Mouse (Mus musculus): ENCODE measurements around the gene Nckap5. TPM values are rescaled to one million over a fixed set of nuclear protein-coding genes. Genes with fewer than 3 reads are reported as not detected.

The Nckap5 gene
- polyA plus RNA-seq, 1 experiment from 2014 or later, result 4.8 TPM

DNA sequence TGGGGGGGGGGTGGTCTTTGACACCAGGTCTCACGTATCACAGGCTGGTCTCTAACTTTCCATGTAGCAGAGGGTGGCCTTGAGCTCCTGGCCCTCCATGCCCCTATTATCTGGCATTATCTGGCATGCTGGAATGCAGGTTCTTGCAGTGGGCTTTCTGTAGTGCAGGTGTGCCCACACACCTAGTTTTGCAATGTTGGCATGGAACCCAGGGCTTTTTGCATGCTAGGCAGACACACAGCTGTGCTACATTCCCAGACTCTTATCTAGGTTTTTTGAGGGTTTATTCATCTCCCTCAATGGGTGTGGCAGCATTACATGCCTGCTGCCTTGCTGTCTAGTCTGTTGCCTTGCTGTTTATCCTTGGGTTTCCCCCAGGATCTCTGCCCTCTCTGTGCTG is 151.3 kb downstream of the Nckap5 start:
- Histone ChIP-seq H3K36me3 (ENCODE audit: control insufficient read depth, insufficient read depth, low read length) (no peaks in the 10 kb centered on the region), H3K9me3 (ENCODE audit: control insufficient read depth, low read depth, low read length) (no peaks in the 10 kb centered on the region), H3K4me1 (ENCODE audit: control insufficient read depth, insufficient read depth, low read length) (0 out of 2 replicates have a peak, but pooled peaks cover 5% of the 10 kb centered on the region), H3K4me2 (replicated peaks; ENCODE audit: low read depth, low read length) (no peak overlapping the region), H3K9ac (replicated peaks; ENCODE audit: low read depth, low read length) (no peak overlapping the region), H3K27ac (ENCODE audit: low read length) (no peak overlapping the region), H3K27me3 (ENCODE audit: control insufficient read depth, insufficient read depth, low read length) (no peaks in the 10 kb centered on the region), H3K4me3 (ENCODE audit: low read depth, low read length) (no peak overlapping the region)
- ATAC-seq (ENCODE audit: insufficient number of reproducible peaks, insufficient read depth, low FRiP score, low read depth), result no peak
- 85% methylated on average over 1 of the region's 1 CpGs for WGBS

DNA sequence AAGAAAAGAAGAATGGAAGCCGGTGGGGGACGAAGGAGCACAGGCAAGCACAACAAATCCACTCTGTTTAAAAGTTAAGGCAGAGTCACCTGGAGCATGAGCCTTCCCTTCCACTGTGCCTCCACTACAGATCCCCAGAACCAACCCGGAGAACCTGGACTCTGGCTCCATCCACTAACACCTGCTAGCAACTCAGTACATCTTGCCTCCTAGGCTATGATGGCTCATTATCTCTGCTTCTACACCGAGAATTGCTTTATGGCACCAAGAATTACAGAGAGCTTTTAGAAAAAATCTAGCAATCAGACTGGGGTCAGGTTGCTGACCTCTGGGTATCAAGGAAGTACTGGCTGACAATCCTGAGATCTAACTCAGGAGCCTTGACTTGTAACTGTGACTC is 153.3 kb downstream of the Nckap5 start:
- 35% methylated on average over 4 of the region's 4 CpGs for WGBS
- H3K27me3 ChIP-seq (ENCODE audit: control insufficient read depth, insufficient read depth, low read length), result no peaks in the 10 kb centered on the region
- no peak overlapping the region for H3K4me3 ChIP-seq (ENCODE audit: low read depth, low read length)
- no peak overlapping the region for H3K9ac ChIP-seq (replicated peaks; ENCODE audit: low read depth, low read length)
- no peaks in the 10 kb centered on the region for H3K9me3 ChIP-seq (ENCODE audit: control insufficient read depth, low read depth, low read length)
- H3K36me3 ChIP-seq (ENCODE audit: control insufficient read depth, insufficient read depth, low read length), result no peaks in the 10 kb centered on the region
- no peak overlapping the region for H3K27ac ChIP-seq (ENCODE audit: low read length)
- no peaks in the 10 kb centered on the region for H3K4me1 ChIP-seq (ENCODE audit: control insufficient read depth, insufficient read depth, low read length)
- H3K4me2 ChIP-seq (replicated peaks; ENCODE audit: low read depth, low read length), result no peak overlapping the region
- no peak for ATAC-seq (ENCODE audit: insufficient number of reproducible peaks, insufficient read depth, low FRiP score, low read depth)

DNA sequence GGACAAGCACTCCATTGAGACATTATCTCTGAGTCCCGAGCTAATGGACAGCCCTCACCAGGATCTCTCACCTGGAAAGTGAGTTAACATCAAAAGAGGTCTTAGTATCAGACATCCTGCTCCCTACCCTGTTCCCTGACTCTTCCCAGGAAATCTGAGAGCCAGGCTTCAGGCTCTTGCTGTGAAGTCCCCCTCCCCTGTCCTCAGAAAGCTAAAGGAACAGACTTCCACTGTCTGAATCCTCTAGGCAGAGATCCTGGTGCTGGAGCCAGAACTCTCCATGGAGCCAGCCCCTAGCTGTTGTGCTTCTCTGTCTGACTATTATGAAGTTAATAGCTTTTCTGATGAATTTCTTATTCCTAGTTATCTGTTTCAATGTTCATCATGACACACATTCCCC is 153.8 kb downstream of the Nckap5 start:
- no peaks in the 10 kb centered on the region for H3K27me3 ChIP-seq (ENCODE audit: control insufficient read depth, insufficient read depth, low read length)
- H3K9me3 ChIP-seq (ENCODE audit: control insufficient read depth, low read depth, low read length), result no peaks in the 10 kb centered on the region
- no peaks in the 10 kb centered on the region for H3K36me3 ChIP-seq (ENCODE audit: control insufficient read depth, insufficient read depth, low read length)
- ATAC-seq (ENCODE audit: insufficient number of reproducible peaks, insufficient read depth, low FRiP score, low read depth), result no peak
- WGBS, result 11% methylated on average over 1 of the region's 1 CpGs
- H3K4me3 ChIP-seq (ENCODE audit: low read depth, low read length), result no peak overlapping the region
- no peak overlapping the region for H3K4me2 ChIP-seq (replicated peaks; ENCODE audit: low read depth, low read length)
- H3K27ac ChIP-seq (ENCODE audit: low read length), result no peak overlapping the region
- no peaks in the 10 kb centered on the region for H3K4me1 ChIP-seq (ENCODE audit: control insufficient read depth, insufficient read depth, low read length)
- no peak overlapping the region for H3K9ac ChIP-seq (replicated peaks; ENCODE audit: low read depth, low read length)

DNA sequence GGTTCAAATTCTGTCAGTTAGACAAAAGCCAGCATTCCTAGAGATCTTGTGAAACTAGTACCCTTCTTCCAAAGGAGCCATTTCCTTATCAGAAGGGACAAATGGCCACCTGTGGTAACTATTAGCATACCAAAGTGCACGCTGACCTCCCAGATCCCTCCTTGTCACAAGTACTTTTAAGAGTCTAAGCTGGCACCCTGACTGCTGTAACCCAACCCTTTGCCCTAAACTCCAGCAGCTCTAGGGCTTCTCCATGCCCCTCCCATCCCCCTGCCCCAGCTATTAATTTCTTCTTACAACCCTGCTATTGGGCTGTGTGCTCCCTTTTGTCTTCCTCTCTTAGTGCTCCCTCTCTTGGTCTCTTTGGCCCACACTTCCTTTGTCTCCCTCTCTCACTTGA is 155.5 kb downstream of the Nckap5 start:
- no peak overlapping the region for H3K9ac ChIP-seq (replicated peaks; ENCODE audit: low read depth, low read length)
- H3K27me3 ChIP-seq (ENCODE audit: control insufficient read depth, insufficient read depth, low read length), result no peaks in the 10 kb centered on the region
- no peaks in the 10 kb centered on the region for H3K36me3 ChIP-seq (ENCODE audit: control insufficient read depth, insufficient read depth, low read length)
- no peak overlapping the region for H3K27ac ChIP-seq (ENCODE audit: low read length)
- no peaks in the 10 kb centered on the region for H3K4me1 ChIP-seq (ENCODE audit: control insufficient read depth, insufficient read depth, low read length)
- no peak for ATAC-seq (ENCODE audit: insufficient number of reproducible peaks, insufficient read depth, low FRiP score, low read depth)
- no peaks in the 10 kb centered on the region for H3K9me3 ChIP-seq (ENCODE audit: control insufficient read depth, low read depth, low read length)
- 55% methylated on average over 1 of the region's 1 CpGs for WGBS
- H3K4me3 ChIP-seq (ENCODE audit: low read depth, low read length), result no peak overlapping the region
- H3K4me2 ChIP-seq (replicated peaks; ENCODE audit: low read depth, low read length), result no peak overlapping the region

DNA sequence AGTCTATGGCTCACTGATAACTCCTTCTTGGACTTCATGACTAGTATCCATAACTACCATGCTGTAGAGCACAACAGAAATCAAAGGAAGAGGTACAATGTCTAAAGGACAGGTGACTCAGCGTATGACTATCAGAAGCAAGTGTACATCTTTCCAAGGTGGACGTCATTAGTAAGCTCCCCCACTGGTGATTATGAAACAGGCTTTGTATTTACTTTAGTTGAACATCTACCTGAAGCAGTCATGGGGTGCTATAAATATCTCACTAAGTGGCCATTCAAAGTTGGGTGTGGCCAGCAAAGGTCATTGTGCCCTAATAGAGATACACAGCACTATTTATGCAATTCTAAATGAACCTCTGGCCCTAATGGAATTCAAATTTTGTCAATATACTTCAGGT is 157.4 kb downstream of the Nckap5 start:
- Histone ChIP-seq H3K4me1 (ENCODE audit: control insufficient read depth, insufficient read depth, low read length) (no peaks in the 10 kb centered on the region), H3K9ac (replicated peaks; ENCODE audit: low read depth, low read length) (no peak overlapping the region), H3K27ac (ENCODE audit: low read length) (no peak overlapping the region), H3K4me2 (replicated peaks; ENCODE audit: low read depth, low read length) (no peak overlapping the region), H3K36me3 (ENCODE audit: control insufficient read depth, insufficient read depth, low read length) (no peaks in the 10 kb centered on the region), H3K9me3 (ENCODE audit: control insufficient read depth, low read depth, low read length) (no peaks in the 10 kb centered on the region), H3K27me3 (ENCODE audit: control insufficient read depth, insufficient read depth, low read length) (no peaks in the 10 kb centered on the region), H3K4me3 (ENCODE audit: low read depth, low read length) (no peak overlapping the region)
- WGBS, result 80% methylated on average over 2 of the region's 2 CpGs
- ATAC-seq (ENCODE audit: insufficient number of reproducible peaks, insufficient read depth, low FRiP score, low read depth), result no peak

DNA sequence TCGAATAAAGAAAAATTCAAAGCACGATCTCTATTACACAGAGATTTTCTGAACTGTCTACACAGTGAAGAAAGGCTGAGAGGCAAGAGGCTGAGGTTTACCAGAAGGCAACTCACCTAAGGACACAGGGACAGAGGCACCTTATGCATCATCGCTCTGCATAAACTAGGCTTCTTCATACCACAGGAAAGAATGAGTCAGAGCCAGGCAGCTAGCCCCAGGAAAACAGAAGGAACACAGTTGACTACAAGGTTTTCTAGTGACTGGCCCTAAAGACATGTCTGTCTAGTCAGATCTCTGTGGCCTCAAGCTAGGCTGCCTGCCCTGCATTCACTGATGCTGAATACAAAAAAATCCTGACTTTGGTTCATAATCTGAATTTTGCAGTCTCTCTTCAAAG is 160.1 kb downstream of the Nckap5 start:
- WGBS, result 93% methylated on average over 3 of the region's 3 CpGs
- no peaks in the 10 kb centered on the region for H3K4me1 ChIP-seq (ENCODE audit: control insufficient read depth, insufficient read depth, low read length)
- no peak overlapping the region for H3K4me3 ChIP-seq (ENCODE audit: low read depth, low read length)
- no peaks in the 10 kb centered on the region for H3K27me3 ChIP-seq (ENCODE audit: control insufficient read depth, insufficient read depth, low read length)
- no peak for ATAC-seq (ENCODE audit: insufficient number of reproducible peaks, insufficient read depth, low FRiP score, low read depth)
- no peak overlapping the region for H3K4me2 ChIP-seq (replicated peaks; ENCODE audit: low read depth, low read length)
- no peaks in the 10 kb centered on the region for H3K36me3 ChIP-seq (ENCODE audit: control insufficient read depth, insufficient read depth, low read length)
- no peaks in the 10 kb centered on the region for H3K9me3 ChIP-seq (ENCODE audit: control insufficient read depth, low read depth, low read length)
- no peak overlapping the region for H3K9ac ChIP-seq (replicated peaks; ENCODE audit: low read depth, low read length)
- no peak overlapping the region for H3K27ac ChIP-seq (ENCODE audit: low read length)

DNA sequence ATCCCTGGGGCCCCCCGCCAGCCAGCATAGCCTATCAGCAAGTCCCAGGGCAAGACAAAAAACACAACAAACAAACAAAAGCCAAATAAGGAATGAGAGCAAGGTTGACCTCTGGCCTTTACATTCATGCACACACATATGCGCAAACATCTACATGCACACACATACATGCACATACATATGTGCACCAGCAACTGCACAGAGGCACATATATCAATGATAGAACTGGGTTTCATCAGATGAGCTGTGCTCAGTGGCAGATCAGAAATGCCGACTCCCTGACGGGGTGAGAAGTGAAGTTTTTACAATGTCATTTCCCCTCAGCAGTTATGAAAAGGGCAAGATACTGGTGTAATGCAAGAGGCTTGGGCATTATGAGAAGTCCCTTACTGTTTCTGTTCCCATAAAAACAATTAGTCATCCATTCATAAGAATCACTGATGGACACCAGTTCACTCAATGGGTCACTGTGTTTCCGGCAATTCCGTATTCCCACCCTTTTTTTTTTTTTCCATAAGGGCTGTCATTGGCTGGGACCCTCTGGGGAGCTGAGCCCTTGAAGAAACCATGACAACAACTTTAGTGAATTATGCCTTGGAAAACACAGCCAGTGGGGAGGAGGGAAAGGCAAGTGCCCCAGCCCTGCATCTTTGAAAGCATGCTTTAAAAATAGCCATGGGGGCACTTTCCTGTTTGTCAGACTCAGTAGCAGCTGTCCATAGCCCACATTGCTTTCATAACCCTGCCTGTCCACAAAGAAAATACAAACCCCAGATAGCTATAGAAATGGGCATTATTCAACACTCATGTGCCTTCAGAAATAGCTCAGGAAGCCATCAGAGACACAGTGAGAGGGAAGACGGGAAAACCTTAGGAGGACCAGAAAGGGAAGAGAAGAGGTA is 170.2 kb downstream of the Nckap5 start:
- Histone ChIP-seq H3K9ac (replicated peaks; ENCODE audit: low read depth, low read length) (no peak overlapping the region), H3K36me3 (ENCODE audit: control insufficient read depth, insufficient read depth, low read length) (no peaks in the 10 kb centered on the region), H3K9me3 (ENCODE audit: control insufficient read depth, low read depth, low read length) (no peaks in the 10 kb centered on the region), H3K27me3 (ENCODE audit: control insufficient read depth, insufficient read depth, low read length) (no peaks in the 10 kb centered on the region), H3K27ac (ENCODE audit: low read length) (no peak overlapping the region), H3K4me1 (ENCODE audit: control insufficient read depth, insufficient read depth, low read length) (no peaks in the 10 kb centered on the region), H3K4me2 (replicated peaks; ENCODE audit: low read depth, low read length) (no peak overlapping the region), H3K4me3 (ENCODE audit: low read depth, low read length) (no peak overlapping the region)
- no peak for ATAC-seq (ENCODE audit: insufficient number of reproducible peaks, insufficient read depth, low FRiP score, low read depth)
- 73% methylated on average over 7 of the region's 7 CpGs for WGBS

DNA sequence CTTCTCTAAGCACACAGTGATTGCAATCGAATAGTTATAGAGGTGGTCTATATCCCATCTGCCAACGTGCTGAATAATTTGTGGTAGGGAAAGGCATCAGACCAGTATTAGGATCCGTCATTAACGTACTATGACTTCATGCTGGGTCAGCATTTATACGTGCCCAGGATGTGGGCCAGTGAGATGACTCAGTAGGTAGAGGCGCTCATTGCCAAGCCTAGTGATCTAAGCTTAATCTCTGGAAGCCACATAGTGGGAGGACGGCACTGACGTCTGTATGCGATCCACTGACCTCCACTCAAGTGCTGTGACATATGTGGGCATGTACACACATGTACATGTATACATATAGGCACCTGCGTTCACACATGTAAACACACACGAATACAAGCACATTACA is 171.9 kb downstream of the Nckap5 start:
- Histone ChIP-seq H3K9me3 (ENCODE audit: control insufficient read depth, low read depth, low read length) (no peaks in the 10 kb centered on the region), H3K4me3 (ENCODE audit: low read depth, low read length) (no peak overlapping the region), H3K4me2 (replicated peaks; ENCODE audit: low read depth, low read length) (no peak overlapping the region), H3K27me3 (ENCODE audit: control insufficient read depth, insufficient read depth, low read length) (no peaks in the 10 kb centered on the region), H3K9ac (replicated peaks; ENCODE audit: low read depth, low read length) (no peak overlapping the region), H3K36me3 (ENCODE audit: control insufficient read depth, insufficient read depth, low read length) (no peaks in the 10 kb centered on the region), H3K27ac (ENCODE audit: low read length) (no peak overlapping the region), H3K4me1 (ENCODE audit: control insufficient read depth, insufficient read depth, low read length) (no peaks in the 10 kb centered on the region)
- 93% methylated on average over 11 of the region's 11 CpGs for WGBS
- no peak for ATAC-seq (ENCODE audit: insufficient number of reproducible peaks, insufficient read depth, low FRiP score, low read depth)

DNA sequence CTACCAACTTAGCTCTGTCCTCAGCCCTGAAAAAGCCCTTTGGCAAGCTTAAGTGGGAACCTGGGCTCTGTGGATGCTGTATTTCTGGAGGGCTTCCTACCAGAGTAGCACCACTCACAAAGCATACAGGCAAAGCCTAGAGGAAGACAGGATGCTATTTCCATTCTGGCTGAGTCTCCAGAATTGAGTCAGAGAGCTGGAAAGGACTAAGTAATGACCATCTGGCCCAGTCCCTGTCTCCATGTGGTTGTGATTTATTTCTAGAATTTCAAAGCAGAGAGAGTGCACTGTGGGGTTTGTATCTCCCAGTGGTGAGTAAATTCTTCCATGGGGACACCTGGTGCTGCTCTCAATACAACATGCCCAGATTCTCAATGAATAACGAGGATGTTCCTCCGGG is 174.4 kb downstream of the Nckap5 start:
- no peak overlapping the region for H3K27ac ChIP-seq (ENCODE audit: low read length)
- no peak for ATAC-seq (ENCODE audit: insufficient number of reproducible peaks, insufficient read depth, low FRiP score, low read depth)
- no peaks in the 10 kb centered on the region for H3K4me1 ChIP-seq (ENCODE audit: control insufficient read depth, insufficient read depth, low read length)
- no peak overlapping the region for H3K4me2 ChIP-seq (replicated peaks; ENCODE audit: low read depth, low read length)
- no peaks in the 10 kb centered on the region for H3K36me3 ChIP-seq (ENCODE audit: control insufficient read depth, insufficient read depth, low read length)
- 58% methylated on average over 2 of the region's 2 CpGs for WGBS
- H3K9me3 ChIP-seq (ENCODE audit: control insufficient read depth, low read depth, low read length), result no peaks in the 10 kb centered on the region
- H3K4me3 ChIP-seq (ENCODE audit: low read depth, low read length), result no peak overlapping the region
- no peak overlapping the region for H3K9ac ChIP-seq (replicated peaks; ENCODE audit: low read depth, low read length)
- H3K27me3 ChIP-seq (ENCODE audit: control insufficient read depth, insufficient read depth, low read length), result no peaks in the 10 kb centered on the region
